Mouse (Mus musculus): ENCODE results near the gene Gm45521.
A peak's percentile ranks its signal among the peaks of the same experiment; 100 is the strongest.
"Not testable (repeated sequence)": the region's sequence is repeated elsewhere in the genome, so short reads cannot be mapped to it uniquely, and the experiment has no call there.

The Gm45521 gene

GRCm38 (mm10) chr14:8000831-8001685 lies 44.0 kb downstream of the Gm45521 start:
- DNase-seq: peak; percentile 23

DNA sequence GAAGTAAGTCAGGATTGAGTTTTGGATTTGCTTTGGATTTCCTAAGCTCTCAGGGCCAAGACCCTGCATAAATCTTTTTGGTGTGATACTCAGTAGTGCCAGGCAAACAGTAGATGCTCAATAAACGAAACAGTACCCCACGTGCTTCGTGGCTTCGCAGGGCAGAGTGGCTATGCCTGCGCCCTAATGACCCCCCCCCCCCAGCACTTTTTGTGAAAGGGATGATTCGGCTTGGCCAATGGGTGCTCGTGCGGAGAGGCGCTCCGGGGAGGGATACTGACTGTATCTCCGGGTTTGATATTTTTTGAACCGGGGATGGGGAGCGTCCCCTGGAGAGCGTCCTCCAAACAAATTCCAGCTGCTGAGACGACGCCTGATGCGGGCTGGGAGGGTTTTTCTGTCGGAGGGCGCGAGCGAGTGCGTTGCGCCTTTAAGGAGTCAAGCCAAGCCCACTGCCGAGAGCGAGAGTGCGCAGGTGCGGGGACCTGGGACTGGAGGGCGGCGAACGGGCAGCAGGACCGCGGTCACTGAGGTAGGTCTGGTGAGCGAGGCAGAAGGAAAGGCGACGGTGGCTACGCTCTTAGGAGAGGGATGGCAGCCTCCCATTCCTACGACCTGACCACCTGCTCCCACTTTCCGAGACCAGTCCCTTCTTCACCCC lies 45.5 kb downstream of the Gm45521 start, which contains the start of gene Abhd6:
Abhd6 (plus strand) TSS at position 471 of the 661 bp plus-strand sequence.
- peak; percentile 90 for DNase-seq

GRCm38 (mm10) chr14:8003093-8003670 lies 46.1 kb downstream of the Gm45521 start:
- DNase-seq: no peak

DNA sequence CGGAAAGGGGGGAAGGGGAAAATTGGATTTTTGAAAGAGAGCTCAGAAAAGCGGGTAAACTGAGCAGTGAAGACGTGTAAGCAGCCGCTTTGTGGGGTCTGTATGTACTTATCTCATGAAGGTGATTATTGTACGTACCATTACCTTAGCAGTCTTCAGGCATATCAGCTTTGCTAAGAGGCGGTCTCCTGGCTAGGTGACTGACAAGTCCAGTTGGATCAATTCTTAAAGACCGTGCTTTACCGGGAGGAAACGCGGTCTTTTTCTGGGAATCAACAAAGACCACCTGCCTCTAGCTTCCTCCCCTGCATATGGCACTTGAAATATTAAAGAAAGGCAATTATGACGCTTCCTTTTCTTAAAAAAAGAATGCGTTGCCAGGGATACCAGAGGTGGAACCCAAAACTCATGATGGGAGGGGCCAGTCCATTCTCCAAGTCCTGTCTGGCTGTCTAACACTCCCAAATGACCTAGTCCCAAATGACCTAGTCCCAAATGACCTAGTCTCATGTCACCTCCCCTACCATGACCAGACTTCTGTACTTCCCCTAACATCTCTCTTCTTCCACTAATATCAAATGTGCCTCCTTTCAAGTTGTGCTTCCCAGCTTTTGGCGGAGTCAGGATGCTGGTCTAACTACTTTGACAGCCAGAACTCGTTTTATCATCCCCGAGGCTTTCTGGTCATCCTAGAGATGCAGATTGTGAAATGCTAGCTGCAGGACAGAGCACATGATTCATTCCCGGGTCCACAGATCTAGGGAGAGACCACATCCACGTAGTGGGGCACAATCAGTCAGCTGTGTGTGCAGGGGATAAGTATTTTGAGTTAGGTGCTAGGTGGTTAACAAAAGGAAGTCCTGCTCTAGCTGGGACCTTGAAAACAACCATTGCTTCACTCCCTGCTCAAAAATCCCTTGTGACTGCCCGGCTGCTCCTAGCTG lies 46.9 kb downstream of the Gm45521 start:
- peak; percentile 46 for DNase-seq

GRCm38 (mm10) chr14:8006061-8006460 lies 49.0 kb downstream of the Gm45521 start:
- DNase-seq: not testable (repeated sequence)

- DNase-seq: no peak
Measured at GRCm38 (mm10) chr14:8007084-8007483, 50.0 kb downstream of the Gm45521 start.

GRCm38 (mm10) chr14:8007486-8007885 lies 50.4 kb downstream of the Gm45521 start:
- DNase-seq: peak; percentile 31

DNA sequence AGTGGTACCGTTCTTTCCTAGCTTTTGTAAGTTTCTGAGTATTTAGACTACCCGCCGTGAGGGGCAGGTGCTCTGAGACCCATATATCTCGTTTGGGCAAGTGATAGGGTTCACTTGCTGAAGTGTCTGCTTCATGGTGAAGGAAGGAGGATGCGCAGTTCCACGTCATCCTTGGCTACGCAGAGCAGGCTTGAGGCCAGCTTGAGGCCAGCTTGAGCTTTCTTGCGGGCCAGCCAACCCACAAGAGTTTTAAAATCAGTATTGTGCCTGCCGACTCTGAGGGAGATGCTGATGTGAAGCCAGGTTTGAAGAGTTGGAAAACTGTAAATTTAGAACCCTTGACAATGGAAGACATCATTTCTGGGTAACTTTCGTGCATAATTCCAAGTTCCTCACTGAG lies 50.8 kb downstream of the Gm45521 start:
- peak; percentile 26 for DNase-seq

Data from cerebellum, adult 9-10 months (tissue).